Comparison of ENCODE assay signal across 23 mouse cellular contexts in the genomic region with DNA sequence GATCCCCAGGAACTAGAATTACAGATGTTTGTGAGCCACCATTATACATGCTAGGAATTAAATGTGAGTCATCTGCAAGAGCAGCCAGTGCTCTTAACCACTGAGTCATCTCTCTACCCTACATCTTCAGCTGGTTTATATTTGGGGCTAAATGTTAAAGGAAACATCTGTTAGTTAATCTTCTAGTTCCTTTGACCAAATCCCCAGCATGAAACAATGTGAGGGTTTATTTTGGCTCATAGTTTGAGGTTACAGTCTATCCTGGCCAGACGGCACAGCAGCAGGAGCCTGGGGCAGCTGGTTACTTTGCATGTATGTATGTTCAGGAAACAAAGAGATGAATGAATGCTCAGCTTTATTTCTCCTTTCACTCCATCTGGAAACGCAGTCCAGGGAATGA.
A peak's percentile ranks its signal among the peaks of the same experiment; 100 is the strongest.
DNase-seq lines count a peak whose midpoint lies in the region; ATAC-seq and TF ChIP-seq lines count a peak whose summit lies in the region.
"Had no signal": no experiment of that assay in that cellular context is flagged by ENCODE, and none has a peak within 500 bp of the region (broad histone marks: within the 10 kb centered on the region; RNA-seq: fewer than 3 reads in every experiment).

No protein-coding gene starts in this region.

- ATAC-seq in limb, embryonic 14.5 days (ENCODE audit: low FRiP score, low read depth) = no peak
- no peak for ATAC-seq in midbrain, embryonic 16.5 days
- ATAC-seq: hindbrain, embryonic 16.5 days; intestine, embryonic 15.5 days had no signal

- no peak overlapping the region for H3K9ac ChIP-seq in limb, embryonic 14.5 days (ENCODE audit: low read depth, low read length, severe bottlenecking)
- H3K9ac ChIP-seq in midbrain, embryonic 16.5 days (ENCODE audit: low read depth, low read length) = no peak overlapping the region
- H3K9ac ChIP-seq: embryonic facial prominence, embryonic 13.5 days; intestine, embryonic 15.5 days; liver, embryonic 15.5 days; lung, embryonic 15.5 days; stomach, embryonic 15.5 days had no signal

- H3K4me3 ChIP-seq in limb, embryonic 14.5 days (replicated peaks; ENCODE audit: low read length) = no peak overlapping the region
- H3K4me3 ChIP-seq in limb, embryonic 10.5 days = no peak overlapping the region
- no peak overlapping the region for H3K4me3 ChIP-seq in hindbrain, embryonic 10.5 days
- H3K4me3 ChIP-seq in midbrain, embryonic 16.5 days (ENCODE audit: low read depth, low read length) = no peak overlapping the region
- H3K4me3 ChIP-seq: embryonic facial prominence, embryonic 13.5 days; intestine, embryonic 15.5 days; liver, embryonic 15.5 days; lung, embryonic 15.5 days; megakaryocyte, embryonic 14.5 days; stomach, embryonic 15.5 days had no signal

- 39% methylated on average over 2 of the region's 2 CpGs for WGBS in limb, embryonic 14.5 days
- 69% methylated on average over 2 of the region's 2 CpGs for WGBS in limb, embryonic 10.5 days
- WGBS in hindbrain, embryonic 10.5 days = 75% methylated on average over 2 of the region's 2 CpGs
- WGBS in midbrain, embryonic 16.5 days = 55% methylated on average over 2 of the region's 2 CpGs

- no peaks in the 10 kb centered on the region for H3K36me3 ChIP-seq in limb, embryonic 14.5 days (ENCODE audit: control insufficient read depth, insufficient read depth, low read length)
- H3K36me3 ChIP-seq in limb, embryonic 10.5 days = no peaks in the 10 kb centered on the region
- H3K36me3 ChIP-seq in hindbrain, embryonic 10.5 days = no peaks in the 10 kb centered on the region
- no peaks in the 10 kb centered on the region for H3K36me3 ChIP-seq in midbrain, embryonic 16.5 days (ENCODE audit: control insufficient read depth, insufficient read depth, low read length)
- H3K36me3 ChIP-seq: embryonic facial prominence, embryonic 13.5 days; intestine, embryonic 15.5 days; liver, embryonic 15.5 days; lung, embryonic 15.5 days; stomach, embryonic 15.5 days had no signal

- no peaks in the 10 kb centered on the region for H3K9me3 ChIP-seq in limb, embryonic 14.5 days (ENCODE audit: control insufficient read depth, low read length)
- H3K9me3 ChIP-seq in limb, embryonic 10.5 days (replicated peaks) = no peaks in the 10 kb centered on the region
- H3K9me3 ChIP-seq in hindbrain, embryonic 10.5 days = no peaks in the 10 kb centered on the region
- no peaks in the 10 kb centered on the region for H3K9me3 ChIP-seq in midbrain, embryonic 16.5 days (replicated peaks; ENCODE audit: control insufficient read depth, low read length, poor library complexity, severe bottlenecking)
- H3K9me3 ChIP-seq: embryonic facial prominence, embryonic 13.5 days; intestine, embryonic 15.5 days; liver, embryonic 15.5 days; lung, embryonic 15.5 days; megakaryocyte, embryonic 14.5 days; stomach, embryonic 15.5 days had no signal

- no peak overlapping the region for H3K27ac ChIP-seq in limb, embryonic 14.5 days (replicated peaks; ENCODE audit: low read depth, low read length)
- no peak overlapping the region for H3K27ac ChIP-seq in limb, embryonic 10.5 days
- no peak overlapping the region for H3K27ac ChIP-seq in hindbrain, embryonic 10.5 days
- H3K27ac ChIP-seq in midbrain, embryonic 16.5 days (ENCODE audit: low read length) = no peak overlapping the region
- H3K27ac ChIP-seq: embryonic facial prominence, embryonic 13.5 days; intestine, embryonic 15.5 days; liver, embryonic 15.5 days; lung, embryonic 15.5 days; stomach, embryonic 15.5 days had no signal

- H3K27me3 ChIP-seq in limb, embryonic 14.5 days (ENCODE audit: control insufficient read depth, insufficient read depth, low read length) = no peaks in the 10 kb centered on the region
- no peaks in the 10 kb centered on the region for H3K27me3 ChIP-seq in limb, embryonic 10.5 days (ENCODE audit: low read depth, poor library complexity, severe bottlenecking)
- no peaks in the 10 kb centered on the region for H3K27me3 ChIP-seq in hindbrain, embryonic 10.5 days (ENCODE audit: insufficient read depth, poor library complexity, severe bottlenecking)
- no peaks in the 10 kb centered on the region for H3K27me3 ChIP-seq in midbrain, embryonic 16.5 days (ENCODE audit: control insufficient read depth, insufficient read depth, low read depth, low read length)
- H3K27me3 ChIP-seq: embryonic facial prominence, embryonic 13.5 days; intestine, embryonic 15.5 days; liver, embryonic 15.5 days; megakaryocyte, embryonic 14.5 days; stomach, embryonic 15.5 days had no signal

- H3K4me2 ChIP-seq in limb, embryonic 14.5 days (replicated peaks; ENCODE audit: low read depth, low read length, severe bottlenecking) = no peak overlapping the region
- no peak overlapping the region for H3K4me2 ChIP-seq in midbrain, embryonic 16.5 days (ENCODE audit: low read length)
- H3K4me2 ChIP-seq: embryonic facial prominence, embryonic 13.5 days; intestine, embryonic 15.5 days; liver, embryonic 15.5 days; lung, embryonic 15.5 days; stomach, embryonic 15.5 days had no signal

- no peaks in the 10 kb centered on the region for H3K4me1 ChIP-seq in limb, embryonic 14.5 days (ENCODE audit: control insufficient read depth, insufficient read depth, low read length)
- H3K4me1 ChIP-seq in limb, embryonic 10.5 days = 0 out of 2 replicates have a peak, but pooled peaks cover 2% of the 10 kb centered on the region
- H3K4me1 ChIP-seq in hindbrain, embryonic 10.5 days (replicated peaks) = no peaks in the 10 kb centered on the region
- H3K4me1 ChIP-seq in midbrain, embryonic 16.5 days (ENCODE audit: control insufficient read depth, insufficient read depth, low read length) = no peaks in the 10 kb centered on the region
- H3K4me1 ChIP-seq: liver, embryonic 15.5 days; megakaryocyte, embryonic 14.5 days had no signal

- DNase-seq in limb, embryonic 14.5 days (ENCODE audit: low spot score) = peak; percentile 50
- no peak for DNase-seq in limb, embryonic 10.5 days (ENCODE audit: low spot score)
- peak; percentile 50 for DNase-seq in brain, adult 2 months (ENCODE audit: low read depth, low spot score)
- DNase-seq in fibroblast of lung, adult 2 months (ENCODE audit: low read depth) = peak; percentile 5
- no peak for DNase-seq in yolk sac, embryonic 10.5 days (ENCODE audit: low spot score)
- DNase-seq in hindbrain, embryonic 10.5 days (ENCODE audit: low spot score) = no peak
- DNase-seq: adrenal gland, postnatal 14 days; cerebellum, adult 11 months; cerebellum, adult 9-11 months; kidney, adult 9 months; kidney, postnatal 25 days; liver; lung, postnatal 36 days; midbrain, embryonic 14.5 days; thymus, adult 2 months had no signal

- no peak for TF ChIP-seq POLR2A in limb, embryonic 14.5 days (IDR thresholded peaks at IDR 0.05; ENCODE audit: borderline replicate concordance, extremely low read depth, insufficient read depth, insufficient read length)

Comparison
In these comparisons a context has a peak if more than half of its experiments do, and no peak if none do; other contexts are left out.
1. DNase-seq: peak in limb, embryonic 14.5 days (single experiment), brain, adult 2 months (single experiment) and fibroblast of lung, adult 2 months (single experiment); none in limb, embryonic 10.5 days (single experiment), yolk sac, embryonic 10.5 days (single experiment) and hindbrain, embryonic 10.5 days (single experiment).